11 mouse cellular contexts compared by ENCODE assay signal in the genomic region with DNA sequence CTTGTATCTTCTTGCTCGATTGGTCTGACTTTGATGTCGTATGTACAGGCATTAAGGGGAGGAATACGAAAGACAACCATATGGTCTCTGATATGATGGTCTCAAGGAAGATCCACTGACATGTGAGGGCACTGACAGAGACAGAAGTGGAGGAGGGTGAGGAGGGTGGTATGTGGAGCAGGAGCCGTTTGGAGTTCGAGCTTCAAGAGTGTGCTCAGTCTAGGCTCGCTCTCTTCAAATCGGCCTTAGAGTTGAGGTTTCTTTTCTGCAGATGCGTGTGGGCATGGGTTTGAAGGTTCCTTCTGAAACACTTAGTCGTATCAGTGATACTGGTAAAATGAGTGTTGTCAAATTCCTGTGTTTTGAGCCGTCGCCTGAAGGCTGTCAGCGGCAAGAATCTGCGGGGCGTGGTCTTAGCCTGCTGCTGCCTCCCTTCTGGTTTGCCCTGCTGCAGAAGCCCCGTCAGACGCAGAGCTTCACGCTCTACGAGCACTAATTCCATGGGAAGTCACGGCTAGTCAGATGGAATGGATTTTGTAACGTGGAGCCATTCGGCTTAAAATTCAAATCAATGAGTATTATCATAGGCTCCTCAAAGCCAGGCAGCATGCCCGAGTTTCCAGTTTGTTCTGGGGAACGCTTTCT. TPM values are rescaled to one million over a fixed set of nuclear protein-coding genes. Genes with fewer than 3 reads are reported as not detected.
DNase-seq lines count a peak whose midpoint lies in the region; ATAC-seq lines count a peak whose summit lies in the region.
"Had no signal": no experiment of that assay in that cellular context is flagged by ENCODE, and none has a peak within 500 bp of the region (broad histone marks: within the 10 kb centered on the region; RNA-seq: fewer than 3 reads in every experiment).

No protein-coding gene starts in this region.

- H3K27ac ChIP-seq in neural tube, embryonic 11.5 days (ENCODE audit: low read depth, low read length): no peak overlapping the region
- no peak overlapping the region for H3K27ac ChIP-seq in limb, embryonic 15.5 days

- no peak overlapping the region for H3K4me3 ChIP-seq in neural tube, embryonic 11.5 days (ENCODE audit: low read depth, low read length)
- H3K4me3 ChIP-seq in limb, embryonic 15.5 days: no peak overlapping the region

- no peaks in the 10 kb centered on the region for H3K36me3 ChIP-seq in neural tube, embryonic 11.5 days (ENCODE audit: control insufficient read depth, insufficient read depth, low read length)
- no peaks in the 10 kb centered on the region for H3K36me3 ChIP-seq in limb, embryonic 15.5 days

- H3K27me3 ChIP-seq in neural tube, embryonic 11.5 days (ENCODE audit: control insufficient read depth, insufficient read depth, low read length): no peaks in the 10 kb centered on the region
- H3K27me3 ChIP-seq in limb, embryonic 15.5 days: no peaks in the 10 kb centered on the region

- 63% methylated on average over 23 of the region's 23 CpGs for WGBS in neural tube, embryonic 11.5 days
- 45% methylated on average over 23 of the region's 23 CpGs for WGBS in limb, embryonic 15.5 days

- no peak overlapping the region for H3K4me2 ChIP-seq in neural tube, embryonic 11.5 days (ENCODE audit: low read depth)
- peak overlapping the region; percentile 8; the same call in 1 of the 2 replicates for H3K4me2 ChIP-seq in limb, embryonic 15.5 days

- no peaks in the 10 kb centered on the region for H3K4me1 ChIP-seq in neural tube, embryonic 11.5 days (ENCODE audit: control insufficient read depth, insufficient read depth, low read length)
- H3K4me1 ChIP-seq in limb, embryonic 15.5 days: no peaks in the 10 kb centered on the region

- intact Hi-C loops in gastrocnemius, postnatal 36 days (cut with DNase I): no loop called here

- H3K9ac ChIP-seq in neural tube, embryonic 11.5 days (ENCODE audit: low read length): no peak overlapping the region
- no peak overlapping the region for H3K9ac ChIP-seq in limb, embryonic 15.5 days

- no peak for ATAC-seq in neural tube, embryonic 11.5 days (ENCODE audit: insufficient read depth, low FRiP score, low TSS enrichment)
- no peak for ATAC-seq in limb, embryonic 15.5 days (ENCODE audit: insufficient number of reproducible peaks, low FRiP score, low TSS enrichment, low read depth)
- no peak for ATAC-seq in inflammation-experienced regulatory T-cells, adult 6 months
- ATAC-seq: activated CD4-positive, CD25-positive, alpha-beta regulatory T cell, adult 4 months had no signal

- DNase-seq in heart, adult 11 months: peak; percentile 61
- no peak for DNase-seq in heart, adult 8-10 months (ENCODE audit: low spot score)
- peak; percentile 30 for DNase-seq in neural tube, embryonic 11.5 days (ENCODE audit: low spot score)
- DNase-seq in neural tube, embryonic 10.5 days (ENCODE audit: extremely low spot score, low spot score): no peak
- no peak for DNase-seq in frontal cortex, postnatal 10 days (ENCODE audit: low spot score in 2 of 2)
- DNase-seq in gastrocnemius, postnatal 36 days: no peak

- no peaks in the 10 kb centered on the region for H3K9me3 ChIP-seq in neural tube, embryonic 11.5 days (ENCODE audit: control insufficient read depth, low read length)
- H3K9me3 ChIP-seq in limb, embryonic 15.5 days: no peaks in the 10 kb centered on the region

RNA-seq across cellular contexts. Expression of gene Cfap58, which starts 9.5 kb away (rescaled TPM):
- 1 to 10 TPM; 1.2 to 2.9 (median 1.9) TPM for total RNA-seq in heart, adult 8-10 months (2022)
- polyA plus RNA-seq in neural tube, embryonic 11.5 days (2014; fragmentation: Nextera tagmentation; extraction: Ambion mirVana): 0.11 TPM in 2 replicates
- not detected in 2 replicates for polyA plus RNA-seq in limb, embryonic 15.5 days (2015; fragmentation: Nextera tagmentation; extraction: Ambion mirVana)
- not detected for polyA plus RNA-seq in inflammation-experienced regulatory T-cells, adult 6 months (2017; shearing (Covaris generic))
- not detected for total RNA-seq in gastrocnemius, postnatal 36 days (2021)
- total RNA-seq: common myeloid progenitor, adult 5-6 weeks; granulocyte monocyte progenitor cell, adult 5-6 weeks had no signal

RNA-seq across cellular contexts. Expression of gene Itprip, which starts 27.8 kb away (rescaled TPM):
- 10 to 100 TPM in 2 of 4 experiments, 1 to 10 TPM in 2; 8.1 to 15.4 (median 11.5) TPM for total RNA-seq in heart, adult 8-10 months (2022)
- 15.4 and 15.8 TPM in 2 replicates for polyA plus RNA-seq in neural tube, embryonic 11.5 days (2014; fragmentation: Nextera tagmentation; extraction: Ambion mirVana)
- polyA plus RNA-seq in limb, embryonic 15.5 days (2015; fragmentation: Nextera tagmentation; extraction: Ambion mirVana): 23.0 and 24.3 TPM in 2 replicates
- 10 to 100 TPM in 1 of 3 experiments, 1 to 10 TPM in 2; 7.8 to 10.4 (median 8.0) TPM for polyA plus RNA-seq in inflammation-experienced regulatory T-cells, adult 6 months (2017; shearing (Covaris generic))
- total RNA-seq in gastrocnemius, postnatal 36 days (2021): under 1 TPM; 0.74 to 0.76 TPM

RNA-seq across cellular contexts. Expression of gene Cfap43, which starts 27.9 kb away (rescaled TPM):
- under 1 TPM in 3 of 4 experiments, not detected in 1; 0.08 to 0.23 (median 0.22) TPM for total RNA-seq in heart, adult 8-10 months (2022)
- polyA plus RNA-seq in neural tube, embryonic 11.5 days (2014; fragmentation: Nextera tagmentation; extraction: Ambion mirVana): 0.09 and 0.19 TPM in 2 replicates
- polyA plus RNA-seq in limb, embryonic 15.5 days (2015; fragmentation: Nextera tagmentation; extraction: Ambion mirVana): 0.34 and 0.47 TPM in 2 replicates
- under 1 TPM; 0.34 to 0.48 (median 0.38) TPM for polyA plus RNA-seq in inflammation-experienced regulatory T-cells, adult 6 months (2017; shearing (Covaris generic))
- not detected for total RNA-seq in gastrocnemius, postnatal 36 days (2021)
- total RNA-seq: common myeloid progenitor, adult 5-6 weeks had no signal

Comparison
In these comparisons a context has a peak if more than half of its experiments do, and no peak if none do; other contexts are left out.
1. DNase-seq: peak in heart, adult 11 months (single experiment) and neural tube, embryonic 11.5 days (single experiment); none in heart, adult 8-10 months (single experiment), neural tube, embryonic 10.5 days (single experiment), frontal cortex, postnatal 10 days (0 of 2) and gastrocnemius, postnatal 36 days (0 of 2).